ENCODE assay signal across 7 mouse cellular contexts in genomic region chr11:52919231-52919960, GRCm38 (mm10).
A peak's percentile ranks its signal among the peaks of the same experiment; 100 is the strongest.
DNase-seq lines count a peak whose midpoint lies in the region; TF ChIP-seq lines count a peak whose summit lies in the region.

No protein-coding gene starts in this region.

- peak; percentile 9 for DNase-seq in layer of hippocampus, adult 9-11 months
- DNase-seq in layer of hippocampus, postnatal 36 days = no peak
- DNase-seq in adrenal gland, adult 8-10 months = peak; percentile 42
- DNase-seq in cerebellum, adult 2 months = peak; percentile 38 to 54
- peak; percentile 18 for DNase-seq in lung, postnatal 36 days
- DNase-seq in thymus, postnatal 4 days = peak; percentile 38
- no peak for DNase-seq in spleen, adult 18-20 months

- no peak overlapping the region for H3K27ac ChIP-seq in cerebellum, adult 2 months (ENCODE audit: insufficient read depth, low read length)

- WGBS in cerebellum, adult 2 months = 15% methylated on average over 15 of the region's 15 CpGs

- TF ChIP-seq POLR2A in cerebellum, adult 2 months (IDR thresholded peaks at IDR 0.05; ENCODE audit: borderline replicate concordance, insufficient read depth, low read length) = no peak

- no peaks in the 10 kb centered on the region; the same call in 1 of the 2 replicates for H3K27me3 ChIP-seq in cerebellum, adult 2 months (ENCODE audit: control insufficient read depth, insufficient read depth, low read length)

- H3K4me1 ChIP-seq in cerebellum, adult 2 months (ENCODE audit: control insufficient read depth, insufficient read depth, low read length) = peaks cover 6% of the 10 kb centered on the region

- no peak for TF ChIP-seq CTCF in cerebellum, adult 2 months (IDR thresholded peaks at IDR 0.05; ENCODE audit: borderline replicate concordance, insufficient read depth, low read depth, low read length)

- peak overlapping the region; percentile 17 for H3K4me3 ChIP-seq in cerebellum, adult 2 months (replicated peaks; ENCODE audit: insufficient read depth, low read depth, low read length)

Comparison
In these comparisons a context has a peak if more than half of its experiments do, and no peak if none do; other contexts are left out.
1. DNase-seq: peak in layer of hippocampus, adult 9-11 months (single experiment), adrenal gland, adult 8-10 months (single experiment), cerebellum, adult 2 months (2 of 2), lung, postnatal 36 days (single experiment) and thymus, postnatal 4 days (single experiment); none in layer of hippocampus, postnatal 36 days (0 of 2) and spleen, adult 18-20 months (0 of 2).